Mouse (Mus musculus) heart, adult 2 months (tissue): ENCODE data around the gene Reln.

Experiments
- CTCF ChIP-seq: fragments of 200-600 bp; IDR thresholded peaks from 2 replicates; pipeline ENCODE4 v1.8.1; 2022; ENCODE audit warnings: antibody characterized with exemption, mild to moderate bottlenecking, moderate library complexity
- EP300 ChIP-seq: fragments of 200-500 bp; IDR thresholded peaks from 2 replicates; pipeline ENCODE4 v1.6.1; 2011; ENCODE audit warnings: low read depth, low read length, control low read depth; ENCODE audit not compliant: insufficient read depth
- POLR2A ChIP-seq: fragments of 200-500 bp; IDR thresholded peaks from 2 replicates; pipeline ENCODE4 v1.6.1; 2011; ENCODE audit warnings: mild to moderate bottlenecking, low read depth, low read length, control low read depth; ENCODE audit not compliant: insufficient read depth

DNA sequence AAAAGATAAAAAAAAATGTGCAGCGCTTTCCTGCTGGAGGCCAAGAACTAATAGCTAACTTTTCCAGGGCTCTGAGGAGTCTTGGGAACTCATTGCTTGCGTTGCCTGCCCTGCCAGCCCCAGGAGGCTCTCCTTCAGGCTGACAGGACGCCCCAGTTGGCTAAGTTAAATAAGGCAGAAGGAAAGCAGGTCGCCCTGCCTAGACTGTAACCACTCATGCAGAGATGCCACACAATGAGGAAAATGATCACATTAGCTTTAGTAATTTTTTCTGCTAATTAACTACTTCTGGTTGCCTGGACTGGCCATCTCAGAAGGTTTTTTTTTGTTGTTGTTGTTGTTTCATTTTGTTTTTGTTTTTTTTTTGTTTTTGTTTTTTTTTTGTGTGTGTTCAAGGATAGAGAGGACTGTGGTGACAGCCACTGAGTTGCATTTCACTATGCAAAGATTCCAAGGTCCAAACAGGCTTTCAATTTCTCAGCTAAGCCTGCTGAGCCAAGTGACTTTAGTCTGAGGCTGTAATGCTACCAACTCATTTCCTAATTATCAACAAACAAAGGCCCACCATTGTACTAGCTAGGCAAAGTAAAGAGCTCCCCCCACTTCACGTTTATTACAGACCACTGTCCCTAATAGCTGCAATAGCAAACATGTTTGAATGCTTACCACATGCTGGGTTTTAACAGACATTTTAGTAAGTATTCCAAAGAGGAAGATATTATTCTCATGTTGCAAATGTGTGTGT lies 371.1 kb downstream of the Reln start:
- TF ChIP-seq POLR2A (no peak), CTCF (no peak), EP300 (no peak)
